Mouse (Mus musculus) liver (tissue): ENCODE data around the gene Gnl1.
"Not testable (repeated sequence)": the region's sequence is repeated elsewhere in the genome, so short reads cannot be mapped to it uniquely, and the experiment has no call there.

Source experiments
- DNase-seq: peaks from one replicate; pipeline ENCODE4 v3.0.0-alpha.2; 2020; ENCODE audit warnings: mixed read lengths

Gene Gnl1

DNA sequence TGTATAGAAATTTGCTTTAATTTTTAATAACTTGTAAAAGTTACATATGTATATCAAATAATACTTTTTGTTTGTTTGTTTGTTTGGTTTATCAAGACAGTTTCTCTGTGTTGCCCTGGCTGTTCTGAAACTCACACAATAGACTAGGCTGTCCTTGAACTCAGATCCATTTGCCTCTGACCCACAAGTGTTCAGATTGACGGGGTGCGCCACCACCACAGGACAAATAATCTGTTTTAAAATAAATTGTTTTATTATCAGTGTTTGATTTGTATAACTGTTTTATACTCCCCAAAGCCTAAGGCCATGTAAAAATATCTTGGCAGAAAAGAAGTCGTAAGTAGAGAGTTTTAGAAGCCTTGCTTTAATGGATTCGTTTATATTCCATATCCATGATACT, 48.0 kb downstream of the Gnl1 start:
- no peak for DNase-seq

DNA sequence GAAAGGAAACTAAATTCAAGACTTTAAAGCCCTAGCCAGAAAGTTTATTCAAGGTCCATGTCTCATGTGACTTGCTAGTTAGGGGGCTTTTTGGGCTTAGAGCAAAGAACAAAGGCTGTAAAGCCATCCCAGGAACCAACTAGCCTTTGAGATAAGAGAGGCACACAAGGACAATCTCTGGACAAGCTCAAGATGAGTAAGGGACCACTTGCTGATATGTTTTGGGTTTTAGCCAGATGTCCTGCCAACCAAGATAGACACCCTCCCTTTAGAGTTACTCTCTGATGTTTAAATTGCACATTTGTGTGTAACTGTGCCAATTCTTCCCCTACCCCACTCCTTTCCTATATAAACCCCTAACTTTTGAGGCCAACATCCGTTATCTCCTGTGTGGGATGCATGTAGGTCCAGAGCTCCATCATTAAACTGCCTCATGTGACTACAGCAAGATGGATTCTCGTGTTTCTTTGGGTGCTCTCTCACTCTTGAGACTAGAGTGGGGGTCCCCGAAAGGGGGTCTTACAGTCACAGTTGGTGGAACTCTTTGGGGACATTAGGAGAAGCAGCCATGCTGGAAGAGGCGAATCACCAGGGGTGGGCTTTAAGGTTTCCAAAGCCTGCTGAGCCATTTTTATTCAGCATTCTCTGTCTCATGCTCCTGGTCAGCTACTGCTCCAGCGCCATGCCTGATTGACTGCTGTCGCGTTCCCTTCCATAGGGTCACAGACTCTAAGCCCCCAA, 49.4 kb downstream of the Gnl1 start:
- DNase-seq, result no peak

- DNase-seq, result peak; percentile 58
These were observed 50.5 kb downstream of the Gnl1 start for GRCm38 (mm10) chr17:36030046-36030702.

DNA sequence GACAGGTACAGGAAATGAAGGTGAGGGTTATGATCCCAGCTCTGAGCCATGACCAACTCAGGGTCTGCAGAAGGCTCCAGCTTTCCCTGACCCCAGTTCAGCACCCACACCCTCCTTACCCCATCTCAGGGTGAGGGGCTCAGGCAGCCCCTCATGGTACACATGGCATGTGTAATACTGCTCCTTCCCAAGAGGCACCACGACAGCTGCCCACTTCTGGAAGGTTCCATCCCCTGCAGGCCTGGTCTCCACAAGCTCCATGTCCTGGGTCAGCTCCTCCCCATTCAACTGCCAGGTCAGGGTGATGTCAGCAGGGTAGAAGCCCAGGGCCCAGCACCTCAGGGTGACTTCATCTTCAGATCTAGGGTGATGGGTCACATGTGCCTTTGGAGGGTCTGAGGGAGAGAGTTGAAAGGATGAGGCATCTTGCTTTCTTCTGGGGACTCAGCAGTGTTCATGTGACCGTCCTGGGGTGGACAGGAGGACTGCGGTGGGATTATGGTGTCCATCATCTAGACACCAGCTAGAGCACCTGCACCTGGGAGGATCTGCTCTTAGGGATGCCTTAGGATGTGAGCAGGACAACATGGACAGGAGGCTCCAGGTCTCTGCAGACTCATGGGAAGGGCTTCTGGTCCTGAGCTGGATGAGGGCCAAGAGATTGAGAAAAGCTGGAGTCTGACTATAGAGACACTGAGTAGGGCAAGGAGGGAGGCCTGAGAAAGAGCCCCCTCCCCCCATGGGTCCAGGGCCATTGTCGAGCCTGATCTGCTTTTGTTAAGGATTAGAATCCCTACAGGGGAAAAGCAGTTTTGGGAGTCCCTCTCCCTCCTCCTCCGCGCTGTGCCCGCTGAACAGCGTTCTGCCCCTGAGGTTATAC, 51.3 kb downstream of the Gnl1 start:
- not testable (repeated sequence) for DNase-seq

DNA sequence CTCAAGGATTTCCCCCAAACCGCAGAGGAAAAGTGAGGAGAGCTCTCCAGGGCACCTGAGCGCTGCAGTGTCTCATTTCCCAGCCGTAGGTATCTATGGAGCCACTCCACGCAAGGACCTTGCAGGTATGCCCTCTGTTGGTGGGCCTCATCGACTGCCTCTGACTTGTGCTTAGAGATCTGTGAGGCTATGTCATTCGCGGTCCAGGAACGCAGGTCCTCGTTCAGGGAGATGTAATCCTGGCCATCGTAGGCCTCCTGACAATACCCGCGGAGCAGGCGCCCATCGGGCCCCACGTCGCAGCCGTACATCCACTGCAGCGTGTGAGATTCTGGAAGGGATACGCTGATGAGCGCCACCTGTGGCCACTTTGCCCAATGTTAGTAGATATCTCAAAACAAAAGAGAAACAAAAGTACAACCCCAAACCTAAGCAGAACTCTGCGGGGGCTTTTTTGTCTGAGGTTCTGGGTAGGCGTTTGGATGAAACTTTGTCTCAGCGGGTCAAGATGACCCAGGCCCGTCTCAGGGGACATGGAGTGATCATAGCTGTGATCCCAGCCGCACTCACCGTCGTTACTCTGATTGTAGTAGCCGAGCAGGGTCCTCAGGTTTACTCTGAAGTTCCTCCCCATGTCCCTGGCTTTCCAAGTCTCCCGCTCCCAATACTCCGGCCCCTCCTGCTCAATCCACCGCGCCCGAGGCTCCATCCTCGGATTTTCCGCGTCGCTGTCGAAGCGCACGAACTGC, 52.1 kb downstream of the Gnl1 start:
- DNase-seq, result peak; percentile 28

- DNase-seq, result peak; percentile 58
These were observed 52.8 kb downstream of the Gnl1 start, which contains the start of gene H2-T23 for GRCm38 (mm10) chr17:36032351-36032875. Gene H2-T23 (minus strand): TSS chr17:36032855.

- not testable (repeated sequence) for DNase-seq
These were observed 54.9 kb downstream of the Gnl1 start for GRCm38 (mm10) chr17:36034524-36034923.

DNA sequence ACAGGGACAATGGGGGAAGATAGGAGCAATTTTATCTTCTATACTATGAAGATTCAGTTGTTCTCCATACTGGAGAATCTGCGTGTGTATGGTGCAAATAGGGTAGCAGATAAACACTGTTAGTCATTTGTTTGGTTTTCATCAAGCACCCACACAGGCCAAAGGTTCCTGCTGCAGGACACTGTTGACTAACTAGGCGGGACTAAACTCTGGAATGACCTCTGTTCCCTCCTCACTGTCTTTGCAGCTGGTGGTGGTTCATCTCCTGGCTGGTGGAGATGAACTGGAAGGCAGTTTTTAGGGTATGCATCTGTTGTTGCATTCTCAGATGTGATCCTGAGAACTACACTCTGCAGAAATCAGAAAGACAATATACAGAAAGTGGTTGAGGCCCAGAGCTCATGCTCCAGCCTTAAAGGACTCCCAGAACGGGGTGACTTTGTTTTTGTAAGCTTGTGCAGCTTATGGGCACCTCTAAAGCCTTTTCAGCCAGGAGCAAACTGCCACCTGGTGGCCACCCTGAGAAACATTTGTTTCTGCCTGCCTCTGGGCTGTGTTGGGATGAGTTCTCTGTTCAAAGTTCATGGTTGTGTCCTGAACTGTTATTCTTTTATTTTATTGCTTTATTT, 55.5 kb downstream of the Gnl1 start:
- DNase-seq, result peak; percentile 71

GRCm38 (mm10) chr17:36036126-36036525, 56.5 kb downstream of the Gnl1 start:
- not testable (repeated sequence) for DNase-seq
